Mouse (Mus musculus) bone marrow, adult 2 months (tissue): Measurements from ENCODE around the gene Rpl14.

ENCODE experiments used
- CTCF ChIP-seq: fragments of 200-500 bp; IDR thresholded peaks from 2 replicates; pipeline ENCODE4 v1.5.1; 2011; ENCODE audit warnings: low read length, control low read depth; ENCODE audit not compliant: control insufficient read depth, insufficient read depth
- POLR2A ChIP-seq: fragments of 200-500 bp; IDR thresholded peaks from 2 replicates; pipeline ENCODE4 v1.6.1; 2011; ENCODE audit warnings: low read depth, mild to moderate bottlenecking, control low read depth, low read length, borderline replicate concordance; ENCODE audit not compliant: control insufficient read depth

GRCm38 (mm10) chr9:120547026-120547668, 24.1 kb upstream of the Rpl14 start:
- no peak for TF ChIP-seq POLR2A
- no peak for TF ChIP-seq CTCF
